Mouse (Mus musculus): ENCODE results near the gene Ubr2.
A peak's percentile ranks its signal among the peaks of the same experiment; 100 is the strongest.

Ubr2 gene

GRCm38 (mm10) chr17:47009898-47010721 is at the start of gene Ubr2:
Gene Ubr2, minus strand, starts transcription at chr17:47010556.
- peak; percentile 86 to 88 for DNase-seq (ENCODE audit: low spot score in 2 of 2)

- peak; percentile 65 to 71 for DNase-seq (ENCODE audit: low spot score in 2 of 2)
Measured at GRCm38 (mm10) chr17:47059836-47060360, 49.5 kb upstream of the Ubr2 start.

- no peak for DNase-seq (ENCODE audit: low spot score in 2 of 2)
Measured at GRCm38 (mm10) chr17:47057966-47058365, 47.6 kb upstream of the Ubr2 start.

GRCm38 (mm10) chr17:47056476-47056875 is 46.1 kb upstream of the Ubr2 start:
- DNase-seq (ENCODE audit: low spot score in 2 of 2) = no peak

- DNase-seq (ENCODE audit: low spot score in 2 of 2) = no peak
Measured at GRCm38 (mm10) chr17:47055121-47055520, 44.8 kb upstream of the Ubr2 start.

GRCm38 (mm10) chr17:47054613-47055012 is 44.3 kb upstream of the Ubr2 start:
- DNase-seq (ENCODE audit: low spot score in 2 of 2) = no peak

GRCm38 (mm10) chr17:47050678-47051077 is 40.3 kb upstream of the Ubr2 start:
- DNase-seq (ENCODE audit: low spot score in 2 of 2) = no peak

GRCm38 (mm10) chr17:47042866-47043265 is 32.5 kb upstream of the Ubr2 start:
- DNase-seq (ENCODE audit: low spot score in 2 of 2) = no peak

- peak; percentile 77 to 89 for DNase-seq (ENCODE audit: low spot score in 2 of 2)
Measured at GRCm38 (mm10) chr17:47038844-47039803, 28.8 kb upstream of the Ubr2 start.

- DNase-seq (ENCODE audit: low spot score in 2 of 2) = no peak
Measured at GRCm38 (mm10) chr17:47034536-47034935, 24.2 kb upstream of the Ubr2 start.

- no peak for DNase-seq (ENCODE audit: low spot score in 2 of 2)
Measured at GRCm38 (mm10) chr17:47033643-47034042, 23.3 kb upstream of the Ubr2 start.

- DNase-seq (ENCODE audit: low spot score in 2 of 2) = no peak
Measured at GRCm38 (mm10) chr17:47024805-47025204, 14.4 kb upstream of the Ubr2 start.

GRCm38 (mm10) chr17:47023369-47023768 is 13.0 kb upstream of the Ubr2 start:
- DNase-seq (ENCODE audit: low spot score in 2 of 2) = no peak

GRCm38 (mm10) chr17:47012896-47013295 is 2.5 kb upstream of the Ubr2 start:
- no peak for DNase-seq (ENCODE audit: low spot score in 2 of 2)

- DNase-seq (ENCODE audit: low spot score in 2 of 2) = no peak
Measured at GRCm38 (mm10) chr17:47011661-47012043, 1.3 kb upstream of the Ubr2 start.

GRCm38 (mm10) chr17:47010722-47011660 is 635 bp upstream of the Ubr2 start:
- peak; percentile 57 to 67 for DNase-seq (ENCODE audit: low spot score in 2 of 2)

- no peak for DNase-seq (ENCODE audit: low spot score in 2 of 2)
Measured at GRCm38 (mm10) chr17:47009546-47009897, 834 bp downstream of the Ubr2 start.

- no peak for DNase-seq (ENCODE audit: low spot score in 2 of 2)
Measured at GRCm38 (mm10) chr17:47009016-47009415, 1.3 kb downstream of the Ubr2 start.

- no peak for DNase-seq (ENCODE audit: low spot score in 2 of 2)
Measured at GRCm38 (mm10) chr17:47008506-47008905, 1.9 kb downstream of the Ubr2 start.

- DNase-seq (ENCODE audit: low spot score in 2 of 2) = no peak
Measured at GRCm38 (mm10) chr17:47006741-47007140, 3.6 kb downstream of the Ubr2 start.

- no peak for DNase-seq (ENCODE audit: low spot score in 2 of 2)
Measured at GRCm38 (mm10) chr17:47005741-47006405, 4.5 kb downstream of the Ubr2 start.
